Mouse (Mus musculus) myocyte (in vitro differentiated cells): ENCODE data around the gene Sh3bp4.

Source experiments
- CEBPB ChIP-seq: IDR thresholded peaks from 2 replicates; pipeline ENCODE4 v1.6.1; 2011; ENCODE audit warnings: mild to moderate bottlenecking, moderate library complexity; ENCODE audit not compliant: poor library complexity, insufficient read depth, severe bottlenecking
- MAX ChIP-seq: IDR thresholded peaks from one replicate; pipeline ENCODE4 v1.6.1; 2011; ENCODE audit warnings: low read depth, mild to moderate bottlenecking, control low read depth
- MYOG ChIP-seq, 3 experiments: IDR thresholded peaks; one replicate each; pipeline ENCODE4 v1.6.1; 2011; ENCODE audit warnings: control low read depth in 2 of 3, low read depth in 2 of 3, mild to moderate bottlenecking in 2 of 3; ENCODE audit not compliant: insufficient read length in 2 of 3, control insufficient read depth in 1 of 3, insufficient read depth in 1 of 3
- POLR2A ChIP-seq: IDR thresholded peaks from one replicate; pipeline ENCODE4 v1.6.1; 2011; ENCODE audit warnings: low read depth, mild to moderate bottlenecking, control low read depth, moderate library complexity; ENCODE audit not compliant: insufficient read length
- POLR2AphosphoS2 ChIP-seq: IDR thresholded peaks from one replicate; pipeline ENCODE4 v1.6.1; 2011; ENCODE audit warnings: low read depth, control low read depth; ENCODE audit not compliant: insufficient read length
- TCF12 ChIP-seq: IDR thresholded peaks from one replicate; pipeline ENCODE4 v1.6.1; 2011; ENCODE audit warnings: mild to moderate bottlenecking, control low read depth; ENCODE audit not compliant: poor library complexity, insufficient read depth, severe bottlenecking
- TCF3 ChIP-seq: IDR thresholded peaks from one replicate; pipeline ENCODE4 v1.6.1; 2011; ENCODE audit warnings: low read depth, control low read depth; ENCODE audit not compliant: insufficient read length
- USF1 ChIP-seq: IDR thresholded peaks from one replicate; pipeline ENCODE4 v1.6.1; 2011; ENCODE audit warnings: low read depth, mild to moderate bottlenecking, control low read depth, moderate library complexity

- TF ChIP-seq POLR2A: no peak
- TF ChIP-seq TCF3: no peak
- no peak for TF ChIP-seq MYOG (IDR thresholded peaks at IDR 0.05; ENCODE audit: control insufficient read depth in 1 of 3, insufficient read depth in 1 of 3, insufficient read length in 2 of 3, low read depth in 2 of 3)
- TF ChIP-seq USF1: no peak
- TF ChIP-seq POLR2AphosphoS2: no peak
- no peak for TF ChIP-seq TCF12
- no peak for TF ChIP-seq CEBPB
- TF ChIP-seq MAX: no peak
Measured at GRCm38 (mm10) chr1:89088748-89089288, 18.6 kb downstream of the Sh3bp4 start.
